Mouse (Mus musculus) heart, adult 2 months (tissue): ENCODE results near the gene Ern2.

Experiments
- CTCF ChIP-seq: fragments of 200-600 bp; IDR thresholded peaks from 2 replicates; pipeline ENCODE4 v1.8.1; 2022; ENCODE audit warnings: antibody characterized with exemption, mild to moderate bottlenecking, moderate library complexity
- EP300 ChIP-seq: fragments of 200-500 bp; IDR thresholded peaks from 2 replicates; pipeline ENCODE4 v1.6.1; 2011; ENCODE audit warnings: low read depth, low read length, control low read depth; ENCODE audit not compliant: insufficient read depth
- POLR2A ChIP-seq: fragments of 200-500 bp; IDR thresholded peaks from 2 replicates; pipeline ENCODE4 v1.6.1; 2011; ENCODE audit warnings: mild to moderate bottlenecking, low read depth, low read length, control low read depth; ENCODE audit not compliant: insufficient read depth

- TF ChIP-seq CTCF, result no peak
- no peak for TF ChIP-seq POLR2A
- no peak for TF ChIP-seq EP300
These were observed 33.5 kb downstream of the Ern2 start for GRCm38 (mm10) chr7:122152473-122152872.
